Mouse (Mus musculus): Measurements from ENCODE around the gene Scly.
A peak's percentile ranks its signal among the peaks of the same experiment; 100 is the strongest.

The Scly gene

DNA sequence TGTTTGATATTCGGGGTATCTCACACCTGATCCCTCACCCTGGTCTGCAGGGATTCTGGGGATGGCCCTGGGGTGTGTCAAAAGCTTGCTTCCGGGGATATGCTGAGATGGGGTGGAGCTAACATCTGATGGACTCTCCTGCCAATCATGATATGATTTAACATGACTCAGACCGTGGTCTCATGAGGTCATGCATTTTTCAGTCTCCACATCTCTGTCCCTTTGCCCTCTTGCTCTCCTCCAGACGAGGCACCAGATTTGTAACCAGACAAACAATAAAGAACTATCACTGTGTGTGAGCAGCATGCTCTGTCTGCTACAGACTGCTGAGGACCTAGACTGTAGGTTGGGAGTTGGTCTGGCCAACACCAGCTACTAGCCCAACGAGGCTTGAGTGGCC, 64.0 kb downstream of the Scly start:
- no peak for DNase-seq (ENCODE audit: low read depth, low spot score)

DNA sequence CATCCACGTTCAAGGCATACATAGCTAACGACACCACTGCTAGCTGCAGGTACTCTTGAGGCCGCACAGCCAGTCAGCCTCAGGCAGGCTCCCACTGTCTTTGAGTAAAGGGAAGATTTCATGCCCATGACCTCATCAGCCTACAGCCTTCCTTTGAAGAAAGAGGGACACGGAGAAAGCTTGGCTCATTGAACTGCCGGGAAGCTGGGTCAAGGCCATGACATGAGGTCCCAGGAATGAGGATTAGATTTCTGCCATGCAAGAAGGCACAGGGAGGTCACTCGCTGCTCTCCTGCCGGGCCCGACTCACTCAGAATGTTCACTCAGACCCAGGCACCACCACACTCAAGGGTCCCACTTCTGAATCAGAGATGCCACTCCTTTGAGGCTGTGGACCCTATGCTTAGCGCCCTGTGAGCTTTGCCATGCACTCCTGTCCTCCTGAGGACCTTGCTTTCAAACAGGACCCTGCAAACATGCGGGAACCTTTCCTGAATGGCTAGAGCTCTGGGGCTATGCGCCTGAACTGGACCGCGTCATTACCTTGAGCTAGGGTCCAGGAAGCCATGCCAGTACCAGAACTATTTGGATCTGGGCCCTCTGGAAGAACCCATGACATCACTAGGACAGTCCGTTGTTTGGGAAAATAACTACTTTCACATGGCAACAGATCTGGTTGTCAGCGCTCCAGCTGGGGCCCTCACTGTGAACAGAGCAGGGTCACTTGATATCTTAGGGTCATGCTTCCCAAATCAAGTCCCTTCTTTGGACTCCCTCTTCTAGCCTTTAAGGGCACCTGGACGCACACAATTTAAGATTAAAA, 66.9 kb downstream of the Scly start:
- DNase-seq (ENCODE audit: low read depth, low spot score): no peak

- no peak for DNase-seq (ENCODE audit: low read depth, low spot score)
These were observed 67.7 kb downstream of the Scly start for GRCm38 (mm10) chr1:91365816-91366214.

GRCm38 (mm10) chr1:91366215-91367108, 68.3 kb downstream of the Scly start, which contains the start of gene Erfe:
TSS of gene Erfe (plus strand) at chr1:91366430.
- peak; percentile 78 for DNase-seq (ENCODE audit: low read depth, low spot score)

DNA sequence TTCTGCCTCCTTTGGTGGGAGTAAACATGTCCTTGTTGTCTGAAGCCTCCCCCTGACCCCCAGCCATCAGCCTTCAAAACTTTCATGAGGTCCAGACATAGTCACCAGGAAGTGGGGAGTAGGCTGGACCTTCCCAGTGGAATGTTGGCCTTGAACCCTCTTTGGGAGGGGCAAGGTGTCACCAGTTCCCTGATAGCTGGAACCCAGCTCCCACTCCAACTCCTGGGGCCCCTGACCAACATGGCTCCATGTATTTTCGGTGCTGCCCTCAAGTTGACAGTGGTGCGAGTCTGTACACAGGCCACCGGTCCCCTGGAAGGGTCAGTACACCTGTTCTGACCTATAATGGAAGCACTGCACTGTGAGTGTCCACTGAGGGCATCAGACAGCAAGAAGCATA, 69.2 kb downstream of the Scly start:
- no peak for DNase-seq (ENCODE audit: low read depth, low spot score)

DNA sequence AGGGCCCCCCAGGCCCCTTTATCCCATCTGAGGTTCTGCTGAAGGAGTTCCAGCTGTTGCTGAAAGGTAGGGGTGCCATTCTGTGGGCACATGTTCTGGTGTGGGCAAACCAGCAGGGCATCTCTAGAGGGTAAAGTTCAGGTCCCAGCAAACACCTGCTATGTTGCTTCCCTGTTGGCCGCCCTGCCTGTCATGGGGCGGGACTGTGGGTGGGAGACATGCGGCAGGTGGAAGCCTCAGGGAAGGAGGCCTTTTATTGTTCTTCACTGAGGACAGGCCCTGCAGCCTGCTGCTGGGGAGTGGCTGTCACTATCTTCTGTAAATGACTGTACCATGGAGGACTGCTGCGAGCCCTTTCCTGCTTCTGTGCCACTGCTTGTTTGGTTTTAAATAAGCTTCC, 71.3 kb downstream of the Scly start:
- no peak for DNase-seq (ENCODE audit: low read depth, low spot score)

- no peak for DNase-seq (ENCODE audit: low read depth, low spot score)
These were observed 71.9 kb downstream of the Scly start for GRCm38 (mm10) chr1:91370055-91370454.

Data from ES-CJ7 (cell line).